Mouse (Mus musculus) limb, embryonic 11.5 days (tissue): ENCODE results near the gene Atp10a. TPM values are rescaled to one million over a fixed set of nuclear protein-coding genes. Genes with fewer than 3 reads are reported as not detected.

Experiments used
- ATAC-seq: fragments of 200-750 bp; cut with Nextera tagmentation; 2 replicates; pipeline ENCODE4 v1.8.0; 2017; ENCODE audit warnings: low read depth; ENCODE audit not compliant: insufficient number of reproducible peaks, low FRiP score, low TSS enrichment
- DNase-seq: peaks from one replicate; pipeline ENCODE4 v3.0.0-alpha.2; 2015; ENCODE audit warnings: low spot score
- H3K27ac ChIP-seq: fragments of 300-500 bp; sonication (generic); replicated peaks from 2 replicates; pipeline ENCODE4 v1.5.1; 2014; ENCODE audit warnings: low read depth, mild to moderate bottlenecking, low read length
- H3K27me3 ChIP-seq: fragments of 300-500 bp; sonication (generic); 2 replicates; pipeline ENCODE4 v1.6.1; 2014; ENCODE audit warnings: mild to moderate bottlenecking, low read length, mixed read lengths; ENCODE audit not compliant: control insufficient read depth, insufficient read depth
- H3K36me3 ChIP-seq: fragments of 300-500 bp; sonication (generic); 2 replicates; pipeline ENCODE4 v1.6.1; 2014; ENCODE audit warnings: mild to moderate bottlenecking, low read length, moderate library complexity, mixed read lengths; ENCODE audit not compliant: control insufficient read depth, insufficient read depth
- H3K4me1 ChIP-seq: fragments of 300-500 bp; sonication (generic); 2 replicates; pipeline ENCODE4 v1.6.1; 2014; ENCODE audit warnings: low read length, mixed read lengths; ENCODE audit not compliant: control insufficient read depth, insufficient read depth
- H3K4me2 ChIP-seq: fragments of 300-500 bp; sonication (generic); 2 replicates; pipeline ENCODE4 v1.6.1; 2014; ENCODE audit warnings: low read depth, mild to moderate bottlenecking, moderate library complexity; ENCODE audit not compliant: severe bottlenecking
- H3K4me3 ChIP-seq: fragments of 300-500 bp; sonication (generic); 2 replicates; pipeline ENCODE4 v1.5.1; 2014; ENCODE audit warnings: low read depth, low read length
- H3K9ac ChIP-seq: fragments of 300-500 bp; sonication (generic); 2 replicates; pipeline ENCODE4 v1.6.1; 2014; ENCODE audit warnings: mild to moderate bottlenecking, low read length
- H3K9me3 ChIP-seq: fragments of 300-500 bp; sonication (generic); 2 replicates; pipeline ENCODE4 v1.6.1; 2016; ENCODE audit warnings: low read length; ENCODE audit not compliant: control insufficient read depth
- WGBS: fragments of 180-500 bp; shearing (Covaris S2); extraction: QIAGEN DNeasy Blood & Tissue Kit; methylation state at CpG from one replicate; pipeline ENCODE4 v1.1.7; 2014; 5-methylcytosine and 5-hydroxymethylcytosine counted together
- polyA plus RNA-seq: library from polyadenylated mRNA; unstranded; fragments of >200 nt; fragmentation: Nextera tagmentation; extraction: Ambion mirVana; gene quantifications from 2 replicates; pipeline ENCODE4 v1.2.1, GENCODE M21; 2014

The Atp10a gene
- polyA plus RNA-seq, 1 experiment from 2014 or later = 1.3 TPM

GRCm38 (mm10) chr7:58677111-58677805, 21.3 kb downstream of the Atp10a start:
- DNase-seq (no peak), ATAC-seq (no peak)
- no peak overlapping the region for H3K9ac ChIP-seq
- no peaks in the 10 kb centered on the region for H3K36me3 ChIP-seq
- no peaks in the 10 kb centered on the region for H3K4me1 ChIP-seq
- H3K9me3 ChIP-seq = no peaks in the 10 kb centered on the region
- H3K27ac ChIP-seq = no peak overlapping the region
- H3K4me3 ChIP-seq = no peak overlapping the region
- 67% methylated on average over 5 of the region's 5 CpGs for WGBS
- H3K4me2 ChIP-seq = no peak overlapping the region
- H3K27me3 ChIP-seq = no peaks in the 10 kb centered on the region

DNA sequence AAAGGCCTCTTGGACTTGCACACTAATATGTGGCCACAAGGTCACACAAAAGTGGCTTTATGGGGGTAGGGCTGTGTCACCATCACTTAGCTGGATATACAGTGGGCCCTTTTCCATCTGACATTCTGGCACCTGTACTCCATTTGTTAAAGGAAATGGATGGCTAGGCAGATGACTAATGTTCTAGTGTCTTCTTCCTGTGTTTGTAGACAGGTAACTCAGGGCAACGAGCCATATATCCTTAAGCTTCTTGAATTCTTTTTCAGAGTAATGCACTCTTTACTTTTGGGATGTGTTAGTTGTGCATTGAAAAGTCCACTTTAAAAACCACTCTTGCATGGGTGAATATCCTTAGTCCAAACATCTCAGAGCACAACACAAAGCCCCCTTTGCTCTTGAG, 30.0 kb downstream of the Atp10a start:
- Histone ChIP-seq H3K9me3 (no peaks in the 10 kb centered on the region), H3K9ac (no peak overlapping the region), H3K4me3 (no peak overlapping the region), H3K27me3 (no peaks in the 10 kb centered on the region), H3K27ac (no peak overlapping the region), H3K4me2 (no peak overlapping the region), H3K36me3 (no peaks in the 10 kb centered on the region), H3K4me1 (no peaks in the 10 kb centered on the region)
- 84% methylated on average over 1 of the region's 1 CpGs for WGBS
- ATAC-seq (no peak), DNase-seq (no peak)

- Histone ChIP-seq H3K4me3 (no peak overlapping the region), H3K27ac (no peak overlapping the region), H3K9me3 (no peaks in the 10 kb centered on the region), H3K9ac (no peak overlapping the region), H3K27me3 (no peaks in the 10 kb centered on the region), H3K36me3 (no peaks in the 10 kb centered on the region), H3K4me1 (no peaks in the 10 kb centered on the region), H3K4me2 (no peak overlapping the region)
- ATAC-seq (no peak), DNase-seq (no peak)
- 64% methylated on average over 5 of the region's 5 CpGs for WGBS
Measured at GRCm38 (mm10) chr7:58686573-58686972, 30.6 kb downstream of the Atp10a start.

- H3K4me3 ChIP-seq = no peak overlapping the region
- no peaks in the 10 kb centered on the region for H3K4me1 ChIP-seq
- no peak overlapping the region for H3K4me2 ChIP-seq
- H3K9me3 ChIP-seq = no peaks in the 10 kb centered on the region
- no peaks in the 10 kb centered on the region for H3K36me3 ChIP-seq
- no peak overlapping the region for H3K9ac ChIP-seq
- no peaks in the 10 kb centered on the region for H3K27me3 ChIP-seq
- DNase-seq (no peak), ATAC-seq (no peak)
- 95% methylated on average over 2 of the region's 2 CpGs for WGBS
- H3K27ac ChIP-seq = no peak overlapping the region
Measured at GRCm38 (mm10) chr7:58686997-58687396, 31.0 kb downstream of the Atp10a start.

- no peak overlapping the region for H3K4me3 ChIP-seq
- no peaks in the 10 kb centered on the region for H3K9me3 ChIP-seq
- no peaks in the 10 kb centered on the region for H3K4me1 ChIP-seq
- no peak overlapping the region for H3K27ac ChIP-seq
- no peak overlapping the region for H3K4me2 ChIP-seq
- no peak for ATAC-seq
- 80% methylated on average over 6 of the region's 6 CpGs for WGBS
- DNase-seq = no peak
- H3K27me3 ChIP-seq = no peaks in the 10 kb centered on the region
- H3K36me3 ChIP-seq = no peaks in the 10 kb centered on the region
- no peak overlapping the region for H3K9ac ChIP-seq
Measured at GRCm38 (mm10) chr7:58690069-58690923, 34.3 kb downstream of the Atp10a start.

GRCm38 (mm10) chr7:58690997-58691596, 35.1 kb downstream of the Atp10a start:
- Histone ChIP-seq H3K4me3 (no peak overlapping the region), H3K9ac (no peak overlapping the region), H3K9me3 (no peaks in the 10 kb centered on the region), H3K4me1 (no peaks in the 10 kb centered on the region), H3K36me3 (no peaks in the 10 kb centered on the region), H3K4me2 (no peak overlapping the region), H3K27ac (no peak overlapping the region), H3K27me3 (no peaks in the 10 kb centered on the region)
- 82% methylated on average over 6 of the region's 6 CpGs for WGBS
- DNase-seq (no peak), ATAC-seq (no peak)

DNA sequence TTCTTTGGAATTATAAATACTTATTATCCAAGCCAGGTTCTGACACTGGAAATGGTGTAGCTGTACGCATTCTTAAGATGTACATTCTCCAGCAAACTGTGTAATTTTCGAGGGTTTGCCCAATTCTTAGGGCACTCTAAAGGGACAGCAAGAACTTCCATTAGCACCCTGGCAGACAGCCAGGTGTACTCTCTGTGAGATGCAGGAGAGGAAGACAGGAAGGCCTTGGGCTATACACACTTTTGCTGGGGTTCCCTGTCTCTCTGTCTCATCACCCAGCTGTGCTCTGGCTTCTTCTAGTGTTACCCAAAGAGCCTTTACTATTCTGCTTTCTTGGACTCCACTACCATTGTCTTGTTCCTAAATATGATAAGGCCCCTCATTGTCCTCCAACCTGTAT, 36.7 kb downstream of the Atp10a start:
- DNase-seq (no peak), ATAC-seq (no peak)
- no peaks in the 10 kb centered on the region for H3K36me3 ChIP-seq
- H3K4me2 ChIP-seq = no peak overlapping the region
- no peak overlapping the region for H3K9ac ChIP-seq
- H3K4me3 ChIP-seq = no peak overlapping the region
- H3K27me3 ChIP-seq = no peaks in the 10 kb centered on the region
- no peaks in the 10 kb centered on the region for H3K9me3 ChIP-seq
- no peak overlapping the region for H3K27ac ChIP-seq
- WGBS = 88% methylated on average over 2 of the region's 2 CpGs
- H3K4me1 ChIP-seq = no peaks in the 10 kb centered on the region

GRCm38 (mm10) chr7:58693342-58693741, 37.4 kb downstream of the Atp10a start:
- WGBS = 89% methylated on average over 3 of the region's 3 CpGs
- no peak overlapping the region for H3K9ac ChIP-seq

More at GRCm38 (mm10) chr7:58693342-58693741, 37.4 kb downstream of the Atp10a start:
- H3K4me2 ChIP-seq = no peak overlapping the region
- H3K27ac ChIP-seq = no peak overlapping the region
- no peaks in the 10 kb centered on the region for H3K9me3 ChIP-seq
- DNase-seq (no peak), ATAC-seq (no peak)
- H3K36me3 ChIP-seq = no peaks in the 10 kb centered on the region
- H3K27me3 ChIP-seq = no peaks in the 10 kb centered on the region
- H3K4me1 ChIP-seq = no peaks in the 10 kb centered on the region
- no peak overlapping the region for H3K4me3 ChIP-seq
